Mouse (Mus musculus): ENCODE measurements around the gene Wfdc10.
A peak's percentile ranks its signal among the peaks of the same experiment; 100 is the strongest.

The Wfdc10 gene

GRCm38 (mm10) chr2:164655858-164656257 is at the start of gene Wfdc10:
TSS of gene Wfdc10 (plus strand) at chr2:164656046.
- peak; percentile 73 to 79 for DNase-seq

GRCm38 (mm10) chr2:164608781-164609180 is 47.1 kb upstream of the Wfdc10 start:
- DNase-seq, result peak in 1 of 2 experiments; percentile 10

- peak; percentile 38 to 60 for DNase-seq
Measured at GRCm38 (mm10) chr2:164613471-164613870, 42.4 kb upstream of the Wfdc10 start, which contains the start of the genes Wfdc6b and Wfdc8. TSS of gene Wfdc6b (plus strand) at chr2:164613522. TSS of gene Wfdc8 (minus strand) at chr2:164613626.

- no peak for DNase-seq
Measured at GRCm38 (mm10) chr2:164615386-164615785, 40.5 kb upstream of the Wfdc10 start.

GRCm38 (mm10) chr2:164619050-164619449 is 36.8 kb upstream of the Wfdc10 start:
- no peak for DNase-seq

GRCm38 (mm10) chr2:164621775-164622174 is 34.1 kb upstream of the Wfdc10 start:
- no peak for DNase-seq

- DNase-seq, result no peak
Measured at GRCm38 (mm10) chr2:164635266-164635665, 20.6 kb upstream of the Wfdc10 start.

- DNase-seq, result no peak
Measured at GRCm38 (mm10) chr2:164638696-164639095, 17.1 kb upstream of the Wfdc10 start, which contains the start of gene Wfdc16. TSS of gene Wfdc16 (minus strand) at chr2:164638796.

- no peak for DNase-seq
Measured at GRCm38 (mm10) chr2:164641129-164641528, 14.7 kb upstream of the Wfdc10 start.

- DNase-seq, result peak; percentile 17 to 25
Measured at GRCm38 (mm10) chr2:164641881-164642673, 13.8 kb upstream of the Wfdc10 start.

GRCm38 (mm10) chr2:164656483-164656882 is 637 bp downstream of the Wfdc10 start, which contains the start of gene Wfdc9:
TSS of gene Wfdc9 (minus strand) at chr2:164656583.
- no peak for DNase-seq

- DNase-seq, result no peak
Measured at GRCm38 (mm10) chr2:164664851-164665250, 9.0 kb downstream of the Wfdc10 start.

- no peak for DNase-seq
Measured at GRCm38 (mm10) chr2:164670261-164670660, 14.4 kb downstream of the Wfdc10 start.

GRCm38 (mm10) chr2:164670938-164671337 is 15.1 kb downstream of the Wfdc10 start:
- no peak for DNase-seq

GRCm38 (mm10) chr2:164673987-164674386 is 18.1 kb downstream of the Wfdc10 start, which contains the start of gene Wfdc11:
TSS of gene Wfdc11 (minus strand) at chr2:164674087.
- no peak for DNase-seq

GRCm38 (mm10) chr2:164676103-164676502 is 20.3 kb downstream of the Wfdc10 start:
- DNase-seq, result no peak

- DNase-seq, result no peak
Measured at GRCm38 (mm10) chr2:164676916-164677685, 21.3 kb downstream of the Wfdc10 start.

GRCm38 (mm10) chr2:164678848-164679625 is 23.2 kb downstream of the Wfdc10 start:
- DNase-seq, result peak; percentile 87 to 88

- peak in 1 of 2 experiments; percentile 9 for DNase-seq
Measured at GRCm38 (mm10) chr2:164679906-164680305, 24.1 kb downstream of the Wfdc10 start.

GRCm38 (mm10) chr2:164684807-164685206 is 29.0 kb downstream of the Wfdc10 start, which contains the start of gene Wfdc13:
TSS of gene Wfdc13 (plus strand) at chr2:164685107.
- DNase-seq, result no peak

- no peak for DNase-seq
Measured at GRCm38 (mm10) chr2:164698201-164698600, 42.4 kb downstream of the Wfdc10 start, which contains the start of gene Spint4. TSS of gene Spint4 (plus strand) at chr2:164698501.

- DNase-seq, result no peak
Measured at GRCm38 (mm10) chr2:164700959-164701358, 45.1 kb downstream of the Wfdc10 start.
